Mouse (Mus musculus) heart, adult 8-10 months (tissue): Measurements from ENCODE around the gene Ly6g6c. TPM values are rescaled to one million over a fixed set of nuclear protein-coding genes. Genes with fewer than 3 reads are reported as not detected.
"Not testable (repeated sequence)": the region's sequence is repeated elsewhere in the genome, so short reads cannot be mapped to it uniquely, and the experiment has no call there.

Experiments
- DNase-seq: peaks from one replicate; pipeline ENCODE4 v3.0.0; 2022; ENCODE audit warnings: low spot score
- total RNA-seq, 4 experiments: library from RNA; stranded (reverse); gene quantifications; 2 replicates each; pipeline ENCODE4 v1.2.4; 2022

Ly6g6c gene
- total RNA-seq, 4 experiments from 2014 or later, result not detected

DNA sequence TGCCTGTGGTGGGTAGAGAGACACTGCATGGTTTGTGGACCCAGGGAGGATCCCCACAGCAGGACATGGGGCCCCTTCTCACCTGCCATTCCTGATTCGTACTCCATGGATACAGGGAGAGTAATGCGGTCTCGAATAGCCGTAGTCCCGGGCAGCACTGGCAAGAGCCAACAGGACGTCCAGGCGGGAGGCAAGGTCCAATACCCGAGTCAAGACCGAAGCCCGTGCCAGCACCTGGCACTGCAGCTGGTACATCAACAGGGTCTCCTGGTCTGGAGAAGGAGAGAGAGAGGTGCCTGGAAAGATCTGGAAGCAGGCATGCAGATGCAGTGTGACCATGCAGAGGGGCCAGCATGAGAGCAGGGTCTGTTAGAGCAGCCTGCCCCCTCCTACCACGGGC, 33.9 kb upstream of the Ly6g6c start:
- no peak for DNase-seq

DNA sequence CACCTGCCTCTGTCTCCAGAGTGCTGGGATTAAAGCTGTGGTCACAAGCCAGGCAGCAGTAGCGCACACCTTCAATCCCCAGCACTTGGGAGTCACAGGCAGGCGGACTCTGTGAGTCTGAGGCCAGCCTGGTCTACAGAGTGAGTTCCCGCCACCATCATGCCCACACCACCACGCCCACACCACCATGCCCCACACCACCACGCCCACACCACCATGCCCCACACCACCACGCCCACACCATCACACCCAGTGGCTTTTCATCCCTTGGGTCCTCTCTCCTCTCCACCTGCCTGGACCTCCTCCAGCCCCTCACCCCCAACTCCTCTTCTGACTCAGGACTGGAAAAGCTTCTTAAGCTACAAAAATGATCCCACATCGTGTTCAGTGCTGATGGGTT, 33.3 kb upstream of the Ly6g6c start:
- no peak for DNase-seq

DNA sequence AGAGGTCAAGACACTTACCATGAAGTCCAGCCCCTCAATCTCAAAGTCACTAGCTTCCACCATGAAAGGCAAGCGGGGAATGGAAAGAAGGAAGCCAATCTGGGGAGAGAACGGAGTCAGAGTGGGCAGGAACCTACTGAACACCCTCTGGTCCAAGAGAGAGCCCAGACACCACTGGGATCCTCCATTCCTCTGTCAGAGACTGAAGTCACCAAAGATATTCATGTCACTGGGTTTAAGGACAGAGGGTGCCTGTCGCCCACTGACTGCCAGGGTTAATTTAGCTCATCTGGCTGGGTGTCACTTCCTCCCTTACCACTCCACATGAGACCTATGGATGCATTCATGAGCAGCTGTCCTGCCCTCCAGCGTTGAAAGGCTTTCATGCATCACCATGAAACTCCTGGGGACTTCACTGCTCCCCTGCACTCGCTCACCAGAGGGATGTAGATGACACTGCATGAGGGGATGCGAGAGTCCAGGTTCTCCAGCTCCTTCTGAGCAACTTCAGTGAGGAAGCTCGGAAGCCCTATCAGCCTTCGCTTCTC, 32.8 kb upstream of the Ly6g6c start:
- no peak for DNase-seq

DNA sequence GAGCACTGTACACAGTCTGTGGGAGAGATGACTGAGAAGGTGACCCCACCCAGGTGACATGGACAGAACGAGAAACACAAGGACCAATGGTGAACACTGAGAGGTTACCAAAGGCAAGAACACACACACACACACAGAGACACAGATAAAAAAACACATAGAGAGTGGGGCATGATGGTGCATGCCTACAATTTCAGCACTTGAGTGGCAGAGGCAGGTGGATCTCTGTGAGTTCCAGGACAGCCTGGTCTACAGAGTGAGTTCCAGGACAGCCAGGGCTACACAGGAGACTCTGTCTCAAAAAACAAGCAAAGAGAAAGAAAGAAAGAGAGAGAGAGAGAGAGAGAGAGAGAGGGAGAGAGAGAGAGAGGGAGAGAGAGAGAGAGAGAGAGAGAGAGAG, 31.5 kb upstream of the Ly6g6c start:
- not testable (repeated sequence) for DNase-seq

DNA sequence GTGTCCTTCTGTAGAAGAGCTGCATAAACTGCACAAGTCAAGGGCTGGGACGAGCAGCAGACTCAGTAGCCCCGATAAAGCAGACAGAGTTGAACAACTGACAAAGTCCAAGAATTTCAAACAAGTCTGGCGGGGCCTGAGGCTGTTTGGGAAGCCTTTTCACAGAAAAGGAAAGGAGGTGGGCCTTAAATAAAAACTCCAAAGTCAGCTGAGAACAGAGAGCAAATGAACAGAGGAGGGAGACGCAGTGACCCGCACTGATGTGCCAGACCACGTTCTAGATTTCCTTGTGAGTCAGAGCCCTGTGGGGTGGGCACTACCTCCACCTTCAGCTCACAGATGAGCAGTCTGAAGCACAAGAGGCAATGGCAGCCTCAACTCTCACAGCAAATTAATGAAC, 30.3 kb upstream of the Ly6g6c start:
- no peak for DNase-seq

DNA sequence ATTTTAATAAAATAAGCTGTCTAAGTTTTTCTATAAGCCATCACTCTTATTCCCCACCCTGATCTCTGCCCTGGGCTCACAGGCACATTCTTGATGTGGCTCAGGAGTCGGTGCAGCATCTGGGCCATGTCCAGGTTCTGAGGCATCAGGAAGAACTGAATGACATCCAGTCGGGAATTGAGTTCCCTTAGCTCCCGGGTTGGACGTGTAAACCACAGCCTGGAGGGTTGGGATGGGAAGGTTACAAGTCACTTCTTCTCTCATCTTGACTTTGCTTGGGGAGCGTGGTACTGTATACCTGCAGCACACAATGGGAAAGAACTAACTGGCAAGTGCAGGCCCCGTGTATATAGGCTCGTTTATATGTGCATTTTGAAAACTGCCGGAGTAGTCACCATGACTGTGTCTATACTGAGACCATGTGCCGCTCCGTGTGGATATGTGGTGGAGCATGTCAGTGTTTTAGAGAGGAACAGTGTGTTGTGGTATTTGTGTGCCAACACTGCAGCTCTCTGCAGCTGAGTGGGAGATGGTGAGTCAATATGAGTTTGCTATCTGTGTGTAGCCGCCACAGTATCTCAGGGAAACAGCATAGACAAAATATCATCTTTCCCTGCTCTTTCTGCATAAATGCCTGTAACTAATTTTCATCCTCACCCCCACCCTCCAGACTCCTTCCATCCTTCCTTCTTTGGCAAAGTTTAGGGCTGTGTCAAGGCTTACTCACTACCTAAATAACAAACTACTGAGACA, 25.9 kb upstream of the Ly6g6c start:
- DNase-seq, result no peak

DNA sequence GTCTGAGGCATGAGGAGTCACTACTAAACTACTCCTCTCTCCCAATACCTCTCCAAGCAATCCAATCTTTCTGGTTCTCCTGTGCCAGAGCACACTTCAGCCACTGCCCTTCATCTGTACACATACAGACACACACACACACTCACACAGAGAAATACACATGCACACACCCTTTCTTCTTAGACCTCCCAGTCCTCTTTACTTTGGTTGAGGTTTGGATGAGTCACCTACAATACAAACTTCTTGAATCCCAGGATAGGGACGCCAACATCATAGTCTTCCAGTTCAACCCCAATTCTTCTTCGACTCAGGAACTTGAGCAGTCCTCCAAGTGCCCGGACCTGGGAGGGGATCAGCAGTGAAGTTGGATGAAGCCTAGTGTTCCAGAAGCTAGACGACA, 21.4 kb upstream of the Ly6g6c start:
- DNase-seq, result no peak

DNA sequence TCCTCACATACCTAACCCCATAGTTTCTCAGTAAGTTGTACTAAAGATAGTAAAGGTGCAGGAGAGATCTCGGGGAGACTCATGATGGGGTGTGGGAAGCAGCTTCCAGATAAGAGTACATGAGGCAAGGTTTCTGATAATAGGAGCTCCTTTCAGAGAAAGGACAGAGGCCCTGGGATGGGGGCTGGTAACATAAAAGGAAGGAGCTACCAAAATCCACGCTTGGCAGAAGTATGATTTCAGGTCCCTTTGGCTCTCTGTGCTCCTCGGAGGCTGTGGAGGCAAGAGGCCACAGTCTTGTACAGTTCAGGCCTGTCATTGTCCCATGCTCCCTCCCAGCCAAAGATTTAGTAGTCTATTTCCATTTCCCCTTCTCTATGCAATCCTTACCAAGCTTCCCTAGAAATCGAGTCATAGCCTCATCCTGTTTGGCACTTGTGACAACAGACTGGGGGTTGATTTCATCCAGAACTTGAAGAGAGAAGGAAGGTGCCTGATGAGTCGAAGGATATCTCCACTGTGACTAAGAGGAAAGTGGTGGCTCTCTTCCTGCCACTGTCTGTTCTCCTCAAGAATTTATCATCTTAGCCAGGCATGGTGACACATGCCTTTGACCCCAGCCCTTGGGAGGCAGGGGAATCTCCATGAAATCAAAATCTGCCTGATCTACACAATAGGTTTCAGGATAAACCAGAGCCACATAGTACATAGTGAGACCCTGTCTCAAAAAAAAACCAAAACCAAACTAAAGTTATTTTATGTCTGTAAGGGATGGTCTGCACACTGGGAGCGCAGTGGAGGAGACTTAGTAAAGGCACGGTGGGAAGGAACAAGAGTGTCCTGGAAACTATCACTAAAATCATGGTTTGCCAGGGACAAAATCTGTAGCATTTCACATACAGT, 20.0 kb upstream of the Ly6g6c start:
- no peak for DNase-seq

DNA sequence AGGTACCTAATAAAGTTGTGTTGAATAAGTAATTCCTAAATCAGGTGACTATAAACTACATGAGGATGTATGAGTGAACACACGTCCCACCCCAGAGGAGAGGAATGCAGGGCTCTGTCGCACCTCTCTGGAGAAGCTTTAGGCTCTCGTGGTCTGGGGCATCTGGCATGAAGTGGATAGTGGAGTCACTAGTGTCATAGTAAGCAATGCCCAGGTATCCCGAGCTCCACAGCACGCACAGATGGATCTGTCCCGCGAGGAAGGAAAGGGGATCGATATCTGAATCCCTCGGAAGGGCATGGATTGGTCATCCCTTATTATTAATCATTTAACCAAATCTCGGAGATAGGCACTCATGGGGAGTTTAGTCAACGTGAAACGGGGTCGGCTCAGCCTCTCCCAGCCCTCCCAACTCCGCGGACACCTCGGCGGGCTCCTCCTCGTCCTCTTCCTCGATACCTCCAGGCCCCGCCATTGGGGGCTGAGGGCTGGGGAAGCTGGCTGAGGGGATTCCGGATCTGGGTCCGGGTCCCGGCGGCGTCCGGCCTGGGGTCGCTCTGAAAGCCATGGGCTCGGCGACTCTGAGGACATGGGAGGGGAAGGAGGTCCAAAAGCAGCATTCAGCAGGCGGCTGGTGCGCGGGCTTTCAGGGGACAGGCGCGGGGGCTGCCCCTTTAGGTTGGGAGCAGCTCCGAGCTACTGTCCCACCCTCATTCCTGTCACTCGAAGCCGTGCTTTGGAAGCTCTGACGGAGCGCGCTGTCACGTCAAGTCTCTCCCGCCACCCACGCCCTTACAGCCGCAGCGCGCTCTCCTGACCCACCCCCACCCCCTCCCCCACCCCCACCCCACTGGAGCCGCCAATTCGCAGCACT, 19.1 kb upstream of the Ly6g6c start:
- no peak for DNase-seq

DNA sequence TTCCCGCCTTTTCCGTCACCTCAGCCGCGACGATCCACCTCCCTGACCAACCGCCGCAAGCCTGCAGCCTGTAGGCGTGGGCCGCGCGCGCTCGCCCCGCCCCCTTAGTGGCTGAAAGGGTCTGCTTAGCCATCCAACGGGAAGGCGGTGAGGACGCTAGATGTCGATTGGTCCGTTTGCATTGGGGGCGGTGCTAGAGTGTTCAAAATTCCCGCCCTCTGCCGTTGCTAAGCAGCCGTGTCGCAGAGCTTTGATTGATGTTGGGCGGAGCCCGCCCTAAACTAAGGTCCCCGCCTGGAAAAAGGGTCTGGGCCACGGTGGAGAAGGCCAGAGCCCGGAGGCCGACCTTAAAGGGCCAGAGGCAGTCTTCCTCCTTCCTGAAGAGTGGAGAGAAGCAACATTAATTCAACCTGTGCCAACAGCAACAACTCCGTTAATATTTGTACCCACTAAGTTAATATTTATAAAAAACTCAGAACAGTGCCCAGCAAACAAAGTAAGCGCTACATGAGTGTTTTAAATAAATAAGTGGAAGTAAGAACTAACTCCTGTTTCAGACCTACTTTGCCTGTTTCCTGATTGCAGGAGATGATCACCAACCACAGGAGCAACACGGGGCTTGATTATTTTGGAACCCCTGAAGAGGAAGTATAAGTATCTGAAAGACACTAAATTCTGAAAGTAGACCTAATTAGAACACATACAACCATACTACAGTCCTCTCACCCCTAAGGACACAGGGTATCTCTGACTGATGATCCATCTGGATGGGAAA, 18.3 kb upstream of the Ly6g6c start, which contains the start of gene Msh5:
Gene Msh5 (minus strand): TSS at position 65 of the 775 bp plus-strand sequence.
- peak; percentile 96 for DNase-seq

DNA sequence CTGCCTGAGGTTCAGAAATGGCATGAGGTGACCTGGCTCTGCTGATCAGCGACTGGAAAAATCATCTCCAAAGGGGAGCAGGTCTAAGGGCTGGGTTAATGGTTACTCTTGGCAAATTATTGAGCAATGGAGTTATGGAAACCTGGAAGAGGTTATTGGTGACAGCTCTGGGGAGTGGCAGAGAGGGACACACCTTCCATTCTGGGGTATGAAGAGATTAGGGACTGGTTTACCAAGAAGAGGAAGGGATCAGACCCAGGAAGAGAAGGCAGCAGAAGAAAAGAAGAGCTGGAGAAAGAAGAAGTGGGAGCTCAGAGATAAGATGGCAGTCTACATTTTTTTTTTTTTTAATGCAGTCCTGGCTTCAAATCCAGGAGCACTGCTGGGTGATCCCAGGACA, 17.5 kb upstream of the Ly6g6c start:
- no peak for DNase-seq

DNA sequence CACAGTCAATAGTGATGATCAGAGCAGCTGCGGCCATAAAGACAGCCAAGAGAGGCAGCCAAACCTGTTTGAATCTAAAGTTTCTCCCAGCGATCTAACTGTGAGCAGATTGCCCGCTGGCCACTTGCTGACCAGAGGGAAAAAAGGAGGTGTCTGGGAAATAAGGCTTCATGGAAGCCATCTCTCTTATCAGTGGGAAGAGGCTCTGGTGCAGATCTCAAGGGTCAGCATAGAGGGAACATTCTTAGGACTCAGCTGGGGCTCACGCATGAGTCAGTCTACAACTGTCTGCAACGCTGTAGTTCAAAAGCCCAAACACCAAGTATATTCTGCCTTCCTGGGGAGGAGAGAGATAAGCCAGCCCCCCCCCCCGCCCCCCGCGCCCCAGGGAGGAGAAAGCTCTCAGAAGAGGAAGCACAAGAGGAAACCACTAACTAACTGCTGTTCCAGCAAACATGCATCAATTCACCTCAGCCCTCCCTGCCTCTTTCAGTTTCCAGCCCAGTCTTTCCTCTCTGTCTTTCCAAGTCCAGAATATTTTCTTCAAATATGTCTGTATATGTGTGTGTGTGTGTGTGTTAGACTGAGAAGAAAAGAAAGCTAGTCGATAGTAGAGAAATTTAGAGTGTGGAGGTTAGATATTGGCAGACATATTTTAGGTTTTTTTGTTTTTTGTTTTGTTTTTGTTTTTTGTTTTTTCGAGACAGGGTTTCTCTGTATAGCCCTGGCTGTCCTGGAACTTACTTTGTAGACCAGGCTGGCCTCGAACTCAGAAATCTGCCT, 16.8 kb upstream of the Ly6g6c start:
- no peak for DNase-seq

DNA sequence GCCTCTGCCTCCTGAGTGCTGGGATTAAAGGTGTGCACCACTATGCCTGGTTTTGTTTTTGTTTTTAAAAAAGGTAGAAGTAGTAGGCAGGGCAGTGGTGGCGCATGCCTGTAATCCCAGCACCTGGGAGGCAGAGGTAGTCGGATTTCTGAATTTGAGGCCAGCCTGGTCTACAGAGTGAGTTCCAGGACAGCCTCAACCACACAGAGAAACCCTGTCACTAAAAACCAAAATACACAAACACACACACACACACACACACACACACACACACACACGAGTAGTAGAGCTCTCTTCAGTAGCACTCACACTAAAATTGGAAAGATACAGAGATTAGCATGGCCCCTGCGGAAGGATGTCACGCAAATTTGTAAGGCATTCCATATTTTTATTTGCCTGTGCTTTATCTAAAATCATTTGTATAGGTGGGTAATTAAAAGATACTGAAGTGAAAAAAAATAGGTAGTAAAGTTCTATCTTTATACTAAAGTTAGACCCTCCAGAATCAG, 16.2 kb upstream of the Ly6g6c start:
- DNase-seq, result no peak

DNA sequence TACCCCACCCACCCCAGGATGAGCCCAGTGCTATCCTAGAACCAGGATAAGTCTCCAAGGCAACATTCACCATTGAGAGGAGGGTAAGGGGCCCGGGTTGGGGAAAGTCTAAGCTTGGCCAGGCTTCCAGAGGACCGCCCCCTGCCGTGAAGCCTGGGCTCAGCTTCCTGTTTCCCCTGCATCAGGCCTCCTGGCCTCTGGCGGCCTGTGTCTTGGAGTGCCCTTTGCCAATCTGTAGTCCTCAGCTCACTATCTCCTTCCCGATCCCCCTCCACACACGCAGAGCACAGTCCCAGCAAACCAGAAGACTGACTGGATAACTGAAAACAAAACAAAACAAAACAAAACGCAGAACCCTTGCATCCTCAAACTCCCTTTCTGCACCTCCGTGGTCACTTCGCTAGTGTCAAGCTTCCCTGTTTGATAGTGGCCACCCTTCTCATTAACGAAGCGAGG, 15.6 kb upstream of the Ly6g6c start, which contains the start of gene Clic1:
Gene Clic1 (plus strand): TSS at position 406 of the 456 bp plus-strand sequence.
- DNase-seq, result no peak

DNA sequence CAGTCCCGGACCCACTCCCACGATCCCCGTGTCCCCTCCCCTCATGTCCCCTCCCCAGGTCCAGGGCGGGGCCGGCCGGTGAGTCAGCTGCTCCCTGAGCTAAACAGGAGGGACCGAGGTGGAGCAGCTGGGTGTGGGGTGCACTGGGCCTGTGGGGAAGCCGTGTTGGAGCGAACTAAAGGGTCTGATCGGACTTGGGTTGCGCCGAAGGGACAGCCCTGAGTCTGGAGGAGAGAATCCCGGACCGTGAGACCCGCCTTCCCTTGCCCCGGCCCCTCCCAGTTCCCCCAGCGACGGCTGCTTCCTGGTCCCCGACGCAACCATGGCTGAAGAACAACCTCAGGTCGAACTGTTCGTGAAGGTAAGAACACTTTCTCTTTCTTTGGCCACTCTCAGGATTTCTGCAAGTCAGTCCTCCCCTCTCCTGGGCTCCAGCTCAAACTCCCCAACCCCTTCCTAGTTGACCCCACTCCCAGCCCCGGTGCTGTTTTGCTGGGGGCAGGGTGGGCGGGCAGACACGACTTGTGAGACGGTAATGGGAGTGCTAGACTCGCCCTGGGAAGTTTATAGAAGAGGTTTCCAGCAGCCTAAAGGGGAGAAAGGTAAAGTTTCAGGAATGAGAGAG, 14.9 kb upstream of the Ly6g6c start:
- peak; percentile 83 for DNase-seq

DNA sequence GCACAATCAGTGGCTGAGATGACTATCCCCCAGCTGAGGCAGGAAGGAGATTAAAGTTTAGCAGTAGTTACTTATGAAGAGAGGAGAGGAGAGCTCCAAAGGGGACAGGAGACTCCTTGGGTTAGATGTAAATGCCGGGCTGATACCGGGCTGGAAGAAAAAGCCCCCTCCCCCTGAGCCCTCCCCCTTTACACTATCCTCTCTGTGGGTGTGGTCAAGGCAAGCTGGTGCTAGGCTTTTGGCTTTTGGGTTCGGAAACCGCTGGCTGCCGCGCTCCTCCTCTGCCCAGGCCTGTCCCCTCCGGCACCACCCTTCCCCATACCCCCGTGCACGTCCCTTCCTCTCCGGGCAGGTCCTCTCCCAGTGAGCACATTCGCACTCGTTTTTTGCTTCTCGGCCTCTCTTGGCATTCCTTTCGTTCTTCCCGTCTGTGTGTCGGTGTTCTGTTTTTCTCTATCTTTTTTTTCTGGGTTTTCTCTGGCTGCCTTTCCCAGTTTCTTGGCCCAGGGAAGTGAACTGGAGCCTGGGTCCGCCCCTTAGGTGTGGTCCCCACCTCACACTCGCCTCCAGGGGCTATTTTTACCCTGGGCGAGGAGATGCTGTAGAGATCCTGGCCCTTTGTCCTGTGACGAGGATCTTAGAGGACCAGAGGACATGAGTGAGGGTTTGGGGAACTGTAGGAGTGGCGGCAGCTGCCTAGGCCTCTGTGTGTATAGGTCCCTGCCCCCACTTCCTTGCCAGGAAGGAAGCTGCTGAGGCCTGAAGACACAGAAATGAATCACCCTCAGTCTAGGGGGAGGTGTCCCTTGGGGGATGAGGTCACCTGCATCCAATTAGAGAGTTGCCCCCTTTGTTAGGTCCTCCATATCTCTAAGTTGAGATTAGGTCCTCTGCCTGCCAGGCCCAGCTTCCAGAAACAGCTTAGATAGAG, 13.8 kb upstream of the Ly6g6c start:
- DNase-seq, result peak; percentile 90

DNA sequence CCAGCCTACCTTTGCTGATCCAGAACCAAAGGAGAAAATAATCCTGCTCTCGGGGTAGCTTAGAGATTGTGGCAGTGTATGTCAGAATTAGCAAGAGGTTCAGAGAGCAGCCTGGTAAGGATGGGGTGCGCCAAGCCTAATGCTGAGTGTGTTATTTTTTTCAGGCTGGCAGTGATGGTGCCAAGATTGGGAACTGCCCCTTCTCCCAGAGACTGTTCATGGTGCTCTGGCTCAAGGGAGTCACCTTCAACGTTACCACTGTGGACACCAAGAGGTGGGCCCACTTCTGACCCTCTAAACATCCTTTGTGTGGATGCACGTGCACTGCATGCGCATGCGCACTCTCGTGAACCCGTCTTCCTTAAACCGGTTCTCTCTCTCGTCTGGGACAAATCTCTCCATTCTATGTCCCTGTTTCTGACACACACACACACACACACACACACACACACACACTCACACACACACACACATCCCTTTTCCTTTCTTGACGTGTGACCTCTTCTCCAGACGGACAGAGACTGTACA, 12.9 kb upstream of the Ly6g6c start:
- no peak for DNase-seq
